ENCODE assay signal across 14 mouse cellular contexts in genomic region chr2:145081926-145082325, GRCm38 (mm10).
A peak's percentile ranks its signal among the peaks of the same experiment; 100 is the strongest.
DNase-seq lines count a peak whose midpoint lies in the region.
"Had no signal": no experiment of that assay in that cellular context is flagged by ENCODE, and none has a peak within 500 bp of the region (broad histone marks: within the 10 kb centered on the region; RNA-seq: fewer than 3 reads in every experiment).

No protein-coding gene starts in this region.

- DNase-seq in kidney, adult 8-10 months, result peak; percentile 7 to 11
- no peak for DNase-seq in kidney, postnatal 14 days
- DNase-seq in kidney, postnatal 36 days, result peak; percentile 0 to 6
- DNase-seq in kidney, adult 18-20 months, result no peak
- DNase-seq: adrenal gland, adult 2 months; adrenal gland, postnatal 10 days; adrenal gland, postnatal 25 days; cerebellum, adult 11 months; cerebellum, adult 18-20 months; cerebellum, adult 8-10 months; cerebellum, adult 9-11 months; cerebellum, postnatal 14 days; cerebellum, postnatal 36 days; embryo, embryonic 11 days had no signal

Comparison
In these comparisons a context has a peak if more than half of its experiments do, and no peak if none do; other contexts are left out.
1. DNase-seq: peak in kidney, adult 8-10 months (2 of 2) and kidney, postnatal 36 days (2 of 2); none in kidney, postnatal 14 days (single experiment) and kidney, adult 18-20 months (single experiment).